8 mouse cellular contexts compared by ENCODE assay signal in genomic region chr11:81153841-81154240, GRCm38 (mm10).
DNase-seq lines count a peak whose midpoint lies in the region; ATAC-seq and TF ChIP-seq lines count a peak whose summit lies in the region.

No protein-coding gene starts in this region.

- in situ Hi-C loops in ES-E14 (cut with MboI; ENCODE audit: low sequenced_read_pairs in 2 of 2, unreplicated experiment in 2 of 2), result no loop called here

- no peaks in the 10 kb centered on the region for H3K36me3 ChIP-seq in heart, embryonic 13.5 days
- H3K36me3 ChIP-seq in ES-E14 (ENCODE audit: control insufficient read depth, insufficient read depth, low read length, poor library complexity, severe bottlenecking), result no peaks in the 10 kb centered on the region
- no peaks in the 10 kb centered on the region for H3K36me3 ChIP-seq in hindbrain, embryonic 10.5 days
- H3K36me3 ChIP-seq in limb, embryonic 15.5 days, result no peaks in the 10 kb centered on the region

- peak overlapping the region; percentile 95 for H3K4me2 ChIP-seq in heart, embryonic 13.5 days
- peak overlapping the region; percentile 88 for H3K4me2 ChIP-seq in limb, embryonic 15.5 days

- no peak for DNase-seq in heart, postnatal 10 days
- no peak for DNase-seq in ES-E14 (ENCODE audit: low read depth, low spot score)
- DNase-seq in hindbrain, embryonic 10.5 days (ENCODE audit: low spot score), result no peak
- no peak for DNase-seq in embryo, embryonic 9.5 days (ENCODE audit: extremely low spot score)
- DNase-seq in ovary, postnatal 36 days (ENCODE audit: low spot score), result no peak
- DNase-seq in adrenal gland, adult 18-20 months (ENCODE audit: low spot score in 2 of 2), result no peak

- WGBS in heart, embryonic 13.5 days, result 21% methylated on average over 13 of the region's 13 CpGs
- 15% methylated on average over 13 of the region's 13 CpGs for WGBS in hindbrain, embryonic 10.5 days
- WGBS in limb, embryonic 15.5 days, result 14% methylated on average over 13 of the region's 13 CpGs

- H3K9me3 ChIP-seq in heart, embryonic 13.5 days, result no peaks in the 10 kb centered on the region
- no peaks in the 10 kb centered on the region for H3K9me3 ChIP-seq in ES-E14 (ENCODE audit: control insufficient read depth, insufficient read depth, low read depth, low read length)
- no peaks in the 10 kb centered on the region for H3K9me3 ChIP-seq in hindbrain, embryonic 10.5 days
- no peaks in the 10 kb centered on the region for H3K9me3 ChIP-seq in limb, embryonic 15.5 days

- peaks cover 25% of the 10 kb centered on the region for H3K4me1 ChIP-seq in heart, embryonic 13.5 days
- H3K4me1 ChIP-seq in ES-E14 (ENCODE audit: control insufficient read depth in 2 of 2, insufficient read depth in 2 of 2, low read length in 2 of 2, poor library complexity in 1 of 2), result peaks cover 4 to 8% of the 10 kb centered on the region in 2 experiments; a peak in 2 of 4 replicates
- H3K4me1 ChIP-seq in hindbrain, embryonic 10.5 days (replicated peaks), result peaks cover 30% of the 10 kb centered on the region
- peaks cover 26% of the 10 kb centered on the region for H3K4me1 ChIP-seq in limb, embryonic 15.5 days

- H3K27me3 ChIP-seq in heart, embryonic 13.5 days (replicated peaks), result peaks cover 79% of the 10 kb centered on the region
- H3K27me3 ChIP-seq in hindbrain, embryonic 10.5 days (ENCODE audit: insufficient read depth, poor library complexity, severe bottlenecking), result peaks cover 69% of the 10 kb centered on the region
- H3K27me3 ChIP-seq in limb, embryonic 15.5 days, result peaks cover 69% of the 10 kb centered on the region

- H3K4me3 ChIP-seq in heart, embryonic 13.5 days, result peak overlapping the region; percentile 60
- H3K4me3 ChIP-seq in ES-E14 (ENCODE audit: insufficient read depth in 1 of 2, low read depth in 1 of 2, low read length in 2 of 2, poor library complexity in 1 of 2, severe bottlenecking in 1 of 2), result peak overlapping the region; percentile 53 to 76; a peak in 2 of 4 replicates
- H3K4me3 ChIP-seq in hindbrain, embryonic 10.5 days, result peak overlapping the region; percentile 72
- H3K4me3 ChIP-seq in limb, embryonic 15.5 days, result peak overlapping the region; percentile 44

- H3K9ac ChIP-seq in heart, embryonic 13.5 days, result no peak overlapping the region
- H3K9ac ChIP-seq in ES-E14 (ENCODE audit: insufficient read depth, low read depth, low read length, poor library complexity, severe bottlenecking), result no peak overlapping the region
- no peak overlapping the region for H3K9ac ChIP-seq in limb, embryonic 15.5 days

- ATAC-seq in heart, embryonic 13.5 days (ENCODE audit: extremely low read depth, insufficient number of reproducible peaks, low FRiP score, low TSS enrichment), result no peak
- ATAC-seq in limb, embryonic 15.5 days (ENCODE audit: insufficient number of reproducible peaks, low FRiP score, low TSS enrichment, low read depth), result no peak

- intact Hi-C loops in heart, postnatal 10 days (cut with DNase I), result no loop called here

- no peak overlapping the region for H3K27ac ChIP-seq in heart, embryonic 13.5 days (replicated peaks)
- no peak overlapping the region for H3K27ac ChIP-seq in ES-E14 (ENCODE audit: insufficient read depth, low read depth, low read length, poor library complexity, severe bottlenecking)
- peak overlapping the region; percentile 85; the same call in 1 of the 2 replicates for H3K27ac ChIP-seq in hindbrain, embryonic 10.5 days
- no peak overlapping the region for H3K27ac ChIP-seq in limb, embryonic 15.5 days

TF ChIP-seq in ES-E14, 5 proteins besides CTCF, POLR2A, EP300 and RAD21:
- TF ChIP-seq HCFC1 (IDR thresholded peaks at IDR 0.05; ENCODE audit: borderline replicate concordance, insufficient read depth, low read length) (no peak), ZC3H11A (IDR thresholded peaks at IDR 0.05; ENCODE audit: borderline replicate concordance, low read depth, low read length) (no peak), CHD2 (IDR thresholded peaks at IDR 0.05; ENCODE audit: low read depth, low read length) (no peak), ZNF384 (IDR thresholded peaks at IDR 0.05; ENCODE audit: low read depth, low read length) (no peak), MAFK (IDR thresholded peaks at IDR 0.05; ENCODE audit: insufficient read depth, low read depth, low read length) (no peak)
